Mouse (Mus musculus) ES-E14 (cell line): ENCODE results near the gene C9orf72. TPM values are rescaled to one million over a fixed set of nuclear protein-coding genes. Genes with fewer than 3 reads are reported as not detected.

Experiments
- DNase-seq: peaks from one replicate; pipeline ENCODE4 v3.0.0-alpha.2; 2013; ENCODE audit warnings: low read depth, low spot score
- H3K27ac ChIP-seq: 2 replicates; pipeline ENCODE4 v1.5.1; 2012; ENCODE audit warnings: low read depth, mild to moderate bottlenecking, low read length, moderate library complexity, mixed read lengths; ENCODE audit not compliant: poor library complexity, insufficient read depth, severe bottlenecking
- H3K36me3 ChIP-seq: 2 replicates; pipeline ENCODE4 v1.6.1; 2012; ENCODE audit warnings: mild to moderate bottlenecking, low read length, moderate library complexity, mixed read lengths; ENCODE audit not compliant: control insufficient read depth, poor library complexity, insufficient read depth, severe bottlenecking
- H3K4me1 ChIP-seq, 2 experiments: fragments of 150-350 bp in 1 of 2; sonication (generic) in 1 of 2; 2 replicates each; pipeline ENCODE4 v1.6.1; 2012; ENCODE audit warnings: low read length in 2 of 2, mild to moderate bottlenecking in 1 of 2, mixed read lengths in 1 of 2; ENCODE audit not compliant: control insufficient read depth in 2 of 2, insufficient read depth in 2 of 2, poor library complexity in 1 of 2
- H3K4me3 ChIP-seq, 2 experiments: fragments of 150-350 bp in 1 of 2; sonication (generic) in 1 of 2; 2 replicates each; pipeline ENCODE4 v1.5.1; 2012; ENCODE audit warnings: low read length in 2 of 2, low read depth in 1 of 2, mild to moderate bottlenecking in 1 of 2, mixed read lengths in 1 of 2; ENCODE audit not compliant: insufficient read depth in 1 of 2, poor library complexity in 1 of 2, severe bottlenecking in 1 of 2
- H3K9ac ChIP-seq: 2 replicates; pipeline ENCODE4 v1.6.1; 2012; ENCODE audit warnings: low read depth, mild to moderate bottlenecking, low read length, mixed read lengths; ENCODE audit not compliant: poor library complexity, insufficient read depth, severe bottlenecking
- H3K9me3 ChIP-seq: fragments of 150-350 bp; sonication (generic); 2 replicates; pipeline ENCODE4 v1.6.1; 2012; ENCODE audit warnings: low read depth, mild to moderate bottlenecking, low read length; ENCODE audit not compliant: control insufficient read depth, insufficient read depth
- CHD2 ChIP-seq: IDR thresholded peaks from 2 replicates; pipeline ENCODE4 v1.6.1; 2014; ENCODE audit warnings: mild to moderate bottlenecking, low read depth, low read length, inconsistent platforms
- HCFC1 ChIP-seq: IDR thresholded peaks from 2 replicates; pipeline ENCODE4 v1.6.1; 2012; ENCODE audit warnings: low read length, inconsistent platforms, borderline replicate concordance; ENCODE audit not compliant: insufficient read depth
- MAFK ChIP-seq: IDR thresholded peaks from 2 replicates; pipeline ENCODE4 v1.6.1; 2014; ENCODE audit warnings: mild to moderate bottlenecking, low read depth, low read length, inconsistent platforms; ENCODE audit not compliant: insufficient read depth
- ZC3H11A ChIP-seq: IDR thresholded peaks from 2 replicates; pipeline ENCODE4 v1.6.1; 2012; ENCODE audit warnings: low read depth, mild to moderate bottlenecking, inconsistent platforms, low read length, borderline replicate concordance
- ZNF384 ChIP-seq: IDR thresholded peaks from 2 replicates; pipeline ENCODE4 v1.6.1; 2012; ENCODE audit warnings: low read depth, low read length, inconsistent platforms
- in situ Hi-C, 2 experiments: fragments of 600-800 bp; cut with MboI; formaldehyde crosslinking; loops; one replicate each; pipeline ENCODE4 v1.15.1; 2025; ENCODE audit warnings: low sequenced_read_pairs in 2 of 2, inconsistent platforms in 1 of 2; ENCODE audit not compliant: unreplicated experiment in 2 of 2
- total RNA-seq: library from RNA; depleted of rRNA; stranded (reverse); fragments of 300-350 nt; gene quantifications from 2 replicates; pipeline ENCODE4 v1.2.3, GENCODE M21; 2012

Gene C9orf72
- total RNA-seq, 1 experiment, result 7.1 TPM

GRCm38 (mm10) chr4:35165275-35165674 lies 60.7 kb downstream of the C9orf72 start:
- no peaks in the 10 kb centered on the region for H3K9me3 ChIP-seq
- in situ Hi-C loops, result no loop called here
- TF ChIP-seq ZC3H11A, result no peak
- TF ChIP-seq ZNF384, result no peak
- DNase-seq, result no peak
- no peaks in the 10 kb centered on the region for H3K36me3 ChIP-seq
- no peaks in the 10 kb centered on the region for H3K4me1 ChIP-seq
- H3K4me3 ChIP-seq, result no peak overlapping the region
- no peak overlapping the region for H3K27ac ChIP-seq
- no peak overlapping the region for H3K9ac ChIP-seq

DNA sequence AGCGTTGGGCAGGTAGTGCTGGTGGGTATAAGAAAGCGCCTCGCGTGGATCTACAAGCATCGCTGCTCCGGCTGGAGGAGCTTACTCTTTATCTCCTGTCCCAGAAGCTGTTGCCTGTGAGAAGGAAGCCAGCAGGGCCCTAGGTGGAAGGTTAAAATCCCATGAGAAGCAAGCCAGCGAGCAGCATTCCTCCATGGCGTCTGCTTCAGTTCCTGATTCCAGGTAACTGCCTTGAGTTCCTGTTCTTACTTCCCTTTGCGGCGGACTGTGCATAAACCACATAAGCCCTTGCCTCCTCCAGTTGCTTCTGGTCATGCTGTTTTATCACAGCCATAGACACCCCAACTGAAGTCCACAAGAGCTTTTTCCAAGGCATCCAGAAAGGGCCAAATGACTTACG lies 68.2 kb downstream of the C9orf72 start:
- no peak for DNase-seq
- in situ Hi-C loops, result no loop called here
- H3K36me3 ChIP-seq, result no peaks in the 10 kb centered on the region
- no peak overlapping the region for H3K4me3 ChIP-seq
- H3K9me3 ChIP-seq, result no peaks in the 10 kb centered on the region
- H3K27ac ChIP-seq, result no peak overlapping the region
- TF ChIP-seq HCFC1 (no peak), ZNF384 (no peak), MAFK (no peak), ZC3H11A (no peak), CHD2 (no peak)
- H3K4me1 ChIP-seq, result no peaks in the 10 kb centered on the region
- no peak overlapping the region for H3K9ac ChIP-seq

DNA sequence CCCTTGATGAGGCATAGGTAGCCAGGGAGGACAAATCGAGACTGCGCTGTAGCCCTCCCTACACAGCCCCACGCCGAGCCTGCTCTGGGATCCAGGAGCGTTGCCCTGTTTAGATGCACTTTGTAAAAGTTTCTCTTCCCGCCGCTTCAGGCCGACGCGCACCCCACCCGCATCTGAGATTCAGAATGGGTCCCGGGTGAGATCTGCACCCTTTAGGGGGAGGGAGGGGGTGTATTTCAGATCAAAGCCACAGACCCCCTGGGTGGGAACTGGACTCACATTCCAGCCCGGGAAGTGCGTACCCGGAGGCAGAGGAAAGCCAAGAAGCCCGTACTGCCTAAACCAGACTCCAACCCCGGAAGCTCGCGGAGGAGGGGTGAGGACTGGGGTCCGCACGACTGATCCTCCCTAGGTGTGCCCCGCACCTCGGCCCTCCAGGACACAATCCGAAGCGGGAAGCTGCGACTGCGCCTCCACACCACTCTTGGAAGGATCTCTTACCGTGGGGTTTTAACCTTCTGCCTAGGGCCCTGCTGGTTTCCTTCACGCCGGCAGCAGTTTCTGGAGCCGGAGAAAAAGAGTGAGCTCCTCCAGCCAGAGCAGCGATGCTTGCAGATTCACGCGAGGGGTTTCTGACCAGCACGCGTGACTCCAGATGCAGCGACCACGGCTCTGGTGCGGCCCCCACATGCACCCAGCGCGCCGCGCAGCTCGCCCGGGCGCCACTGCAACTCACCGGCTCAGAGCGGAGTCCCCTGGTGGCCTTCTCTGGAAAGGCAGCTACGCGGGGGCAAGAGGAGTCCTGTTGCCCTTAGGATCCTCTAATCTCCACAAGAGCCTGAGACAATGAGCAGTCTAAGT lies 69.0 kb downstream of the C9orf72 start, which contains the start of gene Mob3b:
TSS of gene Mob3b (minus strand) at position 734 of the 861 bp plus-strand sequence.
- H3K9me3 ChIP-seq, result no peaks in the 10 kb centered on the region
- H3K27ac ChIP-seq, result no peak within 1 kb of the TSS
- TF ChIP-seq HCFC1 (peak; percentile 55; the same call in 1 of the 2 replicates), MAFK (no peak), CHD2 (no peak), ZNF384 (no peak), ZC3H11A (0 out of 2 replicates have a peak, but pooled peaks have one; percentile 36)
- H3K36me3 ChIP-seq, result no peaks in the 10 kb centered on the region
- no peaks in the 10 kb centered on the region for H3K4me1 ChIP-seq
- peak within 1 kb of the TSS; percentile 85 for H3K9ac ChIP-seq
- H3K4me3 ChIP-seq, result peak within 1 kb of the TSS; percentile 84 to 91
- in situ Hi-C loops, result no loop called here
- peak; percentile 86 for DNase-seq

DNA sequence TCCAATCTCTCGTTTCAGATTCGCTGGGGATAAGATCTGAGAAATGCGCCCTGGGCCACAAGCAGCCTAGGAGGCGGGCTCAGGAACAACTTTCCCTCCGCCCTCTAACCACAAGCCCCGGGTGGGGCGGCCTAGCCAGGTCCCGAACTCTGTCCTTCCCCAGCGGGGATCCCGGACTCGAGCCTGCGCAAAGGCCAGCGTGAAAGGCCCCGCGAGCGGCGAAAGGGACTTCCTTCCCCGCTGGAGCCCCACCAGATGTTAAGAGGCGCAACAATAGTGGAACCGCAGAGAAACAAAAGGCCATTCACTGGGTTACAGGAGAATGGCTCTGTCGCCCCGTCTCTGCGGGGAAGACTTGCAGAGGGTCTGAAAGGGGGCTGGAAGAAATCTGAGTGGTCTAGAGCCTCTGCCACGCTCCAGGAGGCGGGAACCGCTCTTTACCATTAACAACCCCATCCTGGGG lies 69.8 kb downstream of the C9orf72 start:
- Histone ChIP-seq H3K27ac (no peak overlapping the region; the same call in 1 of the 2 replicates), H3K4me3 (peak overlapping the region; percentile 84 to 91), H3K9ac (peak overlapping the region; percentile 85), H3K36me3 (no peaks in the 10 kb centered on the region), H3K9me3 (no peaks in the 10 kb centered on the region), H3K4me1 (no peaks in the 10 kb centered on the region)
- TF ChIP-seq CHD2 (no peak), HCFC1 (no peak), ZC3H11A (no peak), ZNF384 (no peak), MAFK (no peak)
- in situ Hi-C loops, result no loop called here
- peak; percentile 65 for DNase-seq
